ENCODE assay signal across 8 mouse cellular contexts in the genomic region with DNA sequence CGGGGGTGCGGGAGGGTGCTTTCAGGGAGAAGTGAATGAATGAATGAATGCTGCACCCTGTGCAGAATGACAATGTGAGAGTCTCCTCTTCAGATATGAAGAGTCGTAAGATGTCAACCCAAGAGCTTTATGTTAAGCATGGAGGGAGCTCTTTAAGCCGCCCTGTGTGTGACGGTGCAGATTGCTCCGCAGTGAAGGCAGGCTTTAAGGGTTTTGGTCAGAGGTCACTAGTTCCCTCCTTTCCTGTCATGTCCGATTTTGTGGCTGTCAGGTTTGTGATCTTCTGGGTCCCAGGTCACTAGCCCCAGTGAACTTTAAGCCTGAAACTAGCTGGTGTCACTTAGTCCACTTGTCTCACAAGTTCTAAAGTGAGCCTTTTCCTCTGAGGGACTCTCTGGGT. TPM values are rescaled to one million over a fixed set of nuclear protein-coding genes. Genes with fewer than 3 reads are reported as not detected.
DNase-seq lines count a peak whose midpoint lies in the region; ATAC-seq and TF ChIP-seq lines count a peak whose summit lies in the region.

No protein-coding gene starts in this region.

- intact Hi-C loops in left cerebral cortex, postnatal 14 days (cut with DNase I), result no loop called here

- peak; percentile 47; the same call in 1 of the 2 replicates for ATAC-seq in intestine, embryonic 15.5 days

- no peaks in the 10 kb centered on the region for H3K27me3 ChIP-seq in embryonic facial prominence, embryonic 10.5 days (replicated peaks; ENCODE audit: low read depth, poor library complexity, severe bottlenecking)
- H3K27me3 ChIP-seq in intestine, embryonic 15.5 days (replicated peaks), result no peaks in the 10 kb centered on the region
- no peaks in the 10 kb centered on the region for H3K27me3 ChIP-seq in myocyte (ENCODE audit: control insufficient read depth, insufficient read depth, insufficient read length)

- peak overlapping the region; percentile 83 for H3K4me2 ChIP-seq in intestine, embryonic 15.5 days (replicated peaks)
- peak overlapping the region; percentile 82 for H3K4me2 ChIP-seq in myocyte (ENCODE audit: low read depth)

- peak overlapping the region; percentile 99 for H3K27ac ChIP-seq in layer of hippocampus, adult 2 months
- peak overlapping the region; percentile 100 for H3K27ac ChIP-seq in embryonic facial prominence, embryonic 10.5 days (replicated peaks)
- no peak overlapping the region; the same call in 1 of the 2 replicates for H3K27ac ChIP-seq in intestine, embryonic 15.5 days

- DNase-seq in layer of hippocampus, adult 2 months (ENCODE audit: low spot score in 2 of 2), result no peak
- no peak for DNase-seq in layer of hippocampus, adult 11-12 months (ENCODE audit: low spot score)
- DNase-seq in embryonic facial prominence, embryonic 10.5 days (ENCODE audit: low spot score), result no peak
- no peak for DNase-seq in spleen, postnatal 14 days (ENCODE audit: low spot score in 2 of 2)
- DNase-seq in left cerebral cortex, postnatal 14 days (ENCODE audit: low spot score in 2 of 2), result no peak
- no peak for DNase-seq in lung, postnatal 14 days

- no peak for TF ChIP-seq CTCF in layer of hippocampus, adult 2 months (conservative IDR thresholded peaks at IDR 0.05)

- H3K79me2 ChIP-seq in myocyte (ENCODE audit: control insufficient read depth, insufficient read depth), result peaks cover 37% of the 10 kb centered on the region

- H3K9me3 ChIP-seq in embryonic facial prominence, embryonic 10.5 days, result no peaks in the 10 kb centered on the region
- no peaks in the 10 kb centered on the region for H3K9me3 ChIP-seq in intestine, embryonic 15.5 days

- H3K36me3 ChIP-seq in embryonic facial prominence, embryonic 10.5 days (replicated peaks), result peaks cover 71% of the 10 kb centered on the region
- H3K36me3 ChIP-seq in intestine, embryonic 15.5 days, result peaks cover 23% of the 10 kb centered on the region
- peaks cover 19% of the 10 kb centered on the region for H3K36me3 ChIP-seq in myocyte (ENCODE audit: control insufficient read depth, insufficient read depth)

- peak overlapping the region; percentile 86 for H3K9ac ChIP-seq in intestine, embryonic 15.5 days

- WGBS in embryonic facial prominence, embryonic 10.5 days, result 0% methylated on average over 7 of the region's 7 CpGs
- 2% methylated on average over 7 of the region's 7 CpGs for WGBS in intestine, embryonic 15.5 days

- TF ChIP-seq POLR2A in myocyte (IDR thresholded peaks at IDR 0.05; ENCODE audit: insufficient read length, low read depth), result no peak

- H3K4me1 ChIP-seq in embryonic facial prominence, embryonic 10.5 days, result peaks cover 25% of the 10 kb centered on the region
- peaks cover 15% of the 10 kb centered on the region for H3K4me1 ChIP-seq in intestine, embryonic 15.5 days (replicated peaks)

- H3K4me3 ChIP-seq in layer of hippocampus, adult 2 months, result peak overlapping the region; percentile 81
- H3K4me3 ChIP-seq in embryonic facial prominence, embryonic 10.5 days, result peak overlapping the region; percentile 94
- H3K4me3 ChIP-seq in intestine, embryonic 15.5 days (replicated peaks), result peak overlapping the region; percentile 83
- peak overlapping the region; percentile 99 for H3K4me3 ChIP-seq in myocyte

- H3ac ChIP-seq in myocyte (ENCODE audit: control insufficient read depth, insufficient read length), result peak overlapping the region; percentile 43

TF ChIP-seq in myocyte, 11 proteins besides CTCF, POLR2A, EP300 and RAD21:
- TF ChIP-seq MYOD1 (IDR thresholded peaks at IDR 0.05; ENCODE audit: control insufficient read depth in 1 of 3, insufficient read length in 2 of 3, low read depth in 2 of 3) (no peak), USF1 (IDR thresholded peaks at IDR 0.05; ENCODE audit: low read depth) (no peak), SRF (IDR thresholded peaks at IDR 0.05; ENCODE audit: control insufficient read depth, insufficient read length, low read depth) (no peak), CEBPB (IDR thresholded peaks at IDR 0.05; ENCODE audit: insufficient read depth, poor library complexity, severe bottlenecking) (no peak), TCF3 (IDR thresholded peaks at IDR 0.05; ENCODE audit: insufficient read length, low read depth) (no peak), POLR2AphosphoS2 (IDR thresholded peaks at IDR 0.05; ENCODE audit: insufficient read length, low read depth) (no peak), REST (IDR thresholded peaks at IDR 0.05; ENCODE audit: insufficient read depth, insufficient read length) (no peak), MYOG (IDR thresholded peaks at IDR 0.05; ENCODE audit: control insufficient read depth in 1 of 3, insufficient read depth in 1 of 3, insufficient read length in 2 of 3, low read depth in 2 of 3) (no peak), MAX (IDR thresholded peaks at IDR 0.05; ENCODE audit: low read depth) (no peak)

RNA-seq across cellular contexts. Expression of gene Ubr4, which starts 0.4 kb away (rescaled TPM):
- total RNA-seq in layer of hippocampus, adult 2 months (2021), result 100 to 1,000 TPM; 171 to 176 TPM
- 60.5 and 64.9 TPM in 2 replicates for polyA plus RNA-seq in embryonic facial prominence, embryonic 10.5 days (2016; fragmentation: Nextera tagmentation; extraction: Ambion mirVana)
- polyA plus RNA-seq in intestine, embryonic 15.5 days (2015; fragmentation: Nextera tagmentation; extraction: Ambion mirVana), result 52.7 and 59.0 TPM in 2 replicates
- polyA plus RNA-seq in myocyte (2012; fragmentation: generic; extraction: Trizol), result 130 TPM
- total RNA-seq in left cerebral cortex, postnatal 14 days (2021), result 100 to 1,000 TPM; 158 to 164 TPM

RNA-seq across cellular contexts. Expression of gene Emc1, which starts 0.4 kb away (rescaled TPM):
- 10 to 100 TPM; 90.8 to 96.6 TPM for total RNA-seq in layer of hippocampus, adult 2 months (2021)
- 30.3 and 33.1 TPM in 2 replicates for polyA plus RNA-seq in embryonic facial prominence, embryonic 10.5 days (2016; fragmentation: Nextera tagmentation; extraction: Ambion mirVana)
- 21.2 TPM in 2 replicates for polyA plus RNA-seq in intestine, embryonic 15.5 days (2015; fragmentation: Nextera tagmentation; extraction: Ambion mirVana)
- 26.1 TPM for polyA plus RNA-seq in myocyte (2012; fragmentation: generic; extraction: Trizol)
- 10 to 100 TPM; 77.7 to 82.3 TPM for total RNA-seq in left cerebral cortex, postnatal 14 days (2021)

RNA-seq across cellular contexts. Expression of gene Mrto4, which starts 0.5 kb away (rescaled TPM):
- total RNA-seq in layer of hippocampus, adult 2 months (2021), result 10 to 100 TPM; 51.5 to 53.6 TPM
- 180 and 187 TPM in 2 replicates for polyA plus RNA-seq in embryonic facial prominence, embryonic 10.5 days (2016; fragmentation: Nextera tagmentation; extraction: Ambion mirVana)
- 119 and 122 TPM in 2 replicates for polyA plus RNA-seq in intestine, embryonic 15.5 days (2015; fragmentation: Nextera tagmentation; extraction: Ambion mirVana)
- 115 TPM for polyA plus RNA-seq in myocyte (2012; fragmentation: generic; extraction: Trizol)
- total RNA-seq in left cerebral cortex, postnatal 14 days (2021), result 10 to 100 TPM; 38.2 to 48.5 TPM

RNA-seq across cellular contexts. Expression of gene Akr7a5, which starts 42.3 kb away (rescaled TPM):
- total RNA-seq in layer of hippocampus, adult 2 months (2021), result 10 to 100 TPM; 31.6 to 32.9 TPM
- polyA plus RNA-seq in embryonic facial prominence, embryonic 10.5 days (2016; fragmentation: Nextera tagmentation; extraction: Ambion mirVana), result 141 and 158 TPM in 2 replicates
- polyA plus RNA-seq in intestine, embryonic 15.5 days (2015; fragmentation: Nextera tagmentation; extraction: Ambion mirVana), result 170 and 186 TPM in 2 replicates
- polyA plus RNA-seq in myocyte (2012; fragmentation: generic; extraction: Trizol), result 48.8 TPM
- total RNA-seq in left cerebral cortex, postnatal 14 days (2021), result 10 to 100 TPM; 26.7 to 28.9 TPM

RNA-seq across cellular contexts. Expression of gene Pqlc2, which starts 42.3 kb away (rescaled TPM):
- 10 to 100 TPM; 12.5 to 13.3 TPM for total RNA-seq in layer of hippocampus, adult 2 months (2021)
- 17.5 and 17.7 TPM in 2 replicates for polyA plus RNA-seq in embryonic facial prominence, embryonic 10.5 days (2016; fragmentation: Nextera tagmentation; extraction: Ambion mirVana)
- polyA plus RNA-seq in intestine, embryonic 15.5 days (2015; fragmentation: Nextera tagmentation; extraction: Ambion mirVana), result 19.3 and 23.3 TPM in 2 replicates
- polyA plus RNA-seq in myocyte (2012; fragmentation: generic; extraction: Trizol), result 5.6 TPM
- 10 to 100 TPM; 15.1 to 15.4 TPM for total RNA-seq in left cerebral cortex, postnatal 14 days (2021)
